In the genomic region with DNA sequence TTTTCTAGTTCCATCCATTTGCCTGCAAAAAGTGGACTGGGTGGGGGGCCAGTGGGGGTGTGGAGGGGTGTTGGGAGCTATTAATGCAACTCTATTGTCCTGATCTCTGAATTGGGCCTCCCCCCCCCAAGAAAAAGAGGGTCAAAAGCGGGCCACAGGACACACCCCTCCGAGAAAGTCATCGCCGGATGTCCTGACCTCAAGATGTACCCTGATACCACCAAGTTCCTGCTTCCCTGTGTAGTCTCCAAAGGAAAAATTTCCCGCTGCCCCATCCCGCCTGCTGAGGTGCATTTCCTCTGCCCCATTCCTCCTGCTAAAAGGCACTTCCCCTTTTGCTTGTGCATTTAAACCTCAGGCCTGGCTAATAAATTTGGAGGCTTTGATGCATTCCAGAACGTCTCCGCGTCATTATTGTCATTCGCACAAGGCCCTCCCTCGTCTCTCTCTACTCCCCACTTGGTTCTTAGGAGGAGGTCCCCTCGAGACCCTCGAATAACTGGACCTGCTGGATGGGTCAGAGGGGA, we compare ENCODE assay signal across 8 mouse cellular contexts. TPM values are rescaled to one million over a fixed set of nuclear protein-coding genes. Genes with fewer than 3 reads are reported as not detected.
DNase-seq lines count a peak whose midpoint lies in the region; ATAC-seq and TF ChIP-seq lines count a peak whose summit lies in the region.
"Not testable (repeated sequence)": the region's sequence is repeated elsewhere in the genome, so short reads cannot be mapped to it uniquely, and the experiment has no call there.

No protein-coding gene starts in this region.

- not testable (repeated sequence) for H3K4me1 ChIP-seq in ES-E14 (ENCODE audit: control insufficient read depth in 2 of 2, insufficient read depth in 2 of 2, low read length in 2 of 2, poor library complexity in 1 of 2); kidney, adult 2 months (ENCODE audit: control insufficient read depth, insufficient read depth, low read length); neural tube, embryonic 11.5 days (ENCODE audit: control insufficient read depth, insufficient read depth, low read length)

- WGBS in kidney, adult 2 months: 84% methylated on average over 13 of the region's 13 CpGs
- WGBS in neural tube, embryonic 11.5 days: 88% methylated on average over 13 of the region's 13 CpGs

- H3K27me3 ChIP-seq in kidney, adult 2 months (replicated peaks; ENCODE audit: control insufficient read depth, insufficient read depth, low read length); neural tube, embryonic 11.5 days (ENCODE audit: control insufficient read depth, insufficient read depth, low read length): not testable (repeated sequence)

- H3K4me2 ChIP-seq in neural tube, embryonic 11.5 days (ENCODE audit: low read depth): not testable (repeated sequence)

- H3K9ac ChIP-seq in ES-E14 (ENCODE audit: insufficient read depth, low read depth, low read length, poor library complexity, severe bottlenecking); neural tube, embryonic 11.5 days (ENCODE audit: low read length): not testable (repeated sequence)

- not testable (repeated sequence) for H3K9me3 ChIP-seq in ES-E14 (ENCODE audit: control insufficient read depth, insufficient read depth, low read depth, low read length); neural tube, embryonic 11.5 days (ENCODE audit: control insufficient read depth, low read length)

- not testable (repeated sequence) for TF ChIP-seq CTCF in kidney, adult 2 months (conservative IDR thresholded peaks at IDR 0.05; ENCODE audit: insufficient read depth, insufficient read length, low read depth, low read length)

- not testable (repeated sequence) for ATAC-seq in neural tube, embryonic 11.5 days (ENCODE audit: insufficient read depth, low FRiP score, low TSS enrichment)

- not testable (repeated sequence) for H3K4me3 ChIP-seq in ES-E14 (ENCODE audit: insufficient read depth in 1 of 2, low read depth in 1 of 2, low read length in 2 of 2, poor library complexity in 1 of 2, severe bottlenecking in 1 of 2); kidney, adult 2 months (ENCODE audit: insufficient read depth, low read depth, low read length); neural tube, embryonic 11.5 days (ENCODE audit: low read depth, low read length)

- H3K36me3 ChIP-seq in ES-E14 (ENCODE audit: control insufficient read depth, insufficient read depth, low read length, poor library complexity, severe bottlenecking); kidney, adult 2 months (ENCODE audit: control insufficient read depth, insufficient read depth, low read length); neural tube, embryonic 11.5 days (ENCODE audit: control insufficient read depth, insufficient read depth, low read length): not testable (repeated sequence)

- peak overlapping the region; percentile 76; the same call in 1 of the 2 replicates for H3K27ac ChIP-seq in ES-E14 (ENCODE audit: insufficient read depth, low read depth, low read length, poor library complexity, severe bottlenecking)
- H3K27ac ChIP-seq in kidney, adult 2 months (ENCODE audit: insufficient read depth, low read depth, low read length); neural tube, embryonic 11.5 days (ENCODE audit: low read depth, low read length): not testable (repeated sequence)

- in situ Hi-C loops in ES-E14 (cut with MboI; ENCODE audit: low sequenced_read_pairs in 2 of 2, unreplicated experiment in 2 of 2): not testable (repeated sequence)

- not testable (repeated sequence) for TF ChIP-seq POLR2A in kidney, adult 2 months (IDR thresholded peaks at IDR 0.05; ENCODE audit: low read depth, low read length)

- peak; percentile 62 for DNase-seq in ES-CJ7 (ENCODE audit: low read depth, low spot score)
- DNase-seq in ES-E14 (ENCODE audit: low read depth, low spot score): not testable (repeated sequence)
- peak; percentile 92 for DNase-seq in R1 (ENCODE audit: low read depth, low spot score)
- peak; percentile 12 for DNase-seq in ZHBTc4 (ENCODE audit: low read depth, low spot score)
- peak; percentile 88 for DNase-seq in heart, adult 11 months
- DNase-seq in kidney, adult 2 months: peak; percentile 9
- DNase-seq in kidney, adult 9 months: peak; percentile 4
- peak; percentile 12 for DNase-seq in neural tube, embryonic 11.5 days (ENCODE audit: low spot score)

RNA-seq across cellular contexts. Expression of a gene that starts 52.1 kb away (rescaled TPM):
- 13.1 and 15.3 TPM in 2 replicates for total RNA-seq in ES-E14 (2012; rRNA removed)
- 3.8 and 4.9 TPM in 2 replicates for polyA plus RNA-seq in kidney, adult 2 months (2012; rRNA removed)
- 20.8 and 23.6 TPM in 2 replicates for polyA plus RNA-seq in neural tube, embryonic 11.5 days (2014; fragmentation: Nextera tagmentation; extraction: Ambion mirVana)

RNA-seq across cellular contexts. Expression of a gene that starts 52.2 kb away (rescaled TPM):
- 5.9 and 8.2 TPM in 2 replicates for total RNA-seq in ES-E14 (2012; rRNA removed)
- 3.4 and 4.1 TPM in 2 replicates for polyA plus RNA-seq in kidney, adult 2 months (2012; rRNA removed)
- polyA plus RNA-seq in neural tube, embryonic 11.5 days (2014; fragmentation: Nextera tagmentation; extraction: Ambion mirVana): 17.1 and 19.9 TPM in 2 replicates
